Mouse (Mus musculus) spleen, postnatal 14 days (tissue): ENCODE results near the gene Aldh1l2.
"Not testable (repeated sequence)": the region's sequence is repeated elsewhere in the genome, so short reads cannot be mapped to it uniquely, and the experiment has no call there.

Source experiments
- DNase-seq, 2 experiments: peaks; one replicate each; pipeline ENCODE4 v3.0.0; 2021 to 2022; ENCODE audit warnings: low spot score in 2 of 2

Aldh1l2 gene

GRCm38 (mm10) chr10:83533910-83534283 lies at the start of gene Aldh1l2:
Gene Aldh1l2, minus strand, starts transcription at chr10:83534140.
- DNase-seq = peak in 1 of 2 experiments; percentile 15

DNA sequence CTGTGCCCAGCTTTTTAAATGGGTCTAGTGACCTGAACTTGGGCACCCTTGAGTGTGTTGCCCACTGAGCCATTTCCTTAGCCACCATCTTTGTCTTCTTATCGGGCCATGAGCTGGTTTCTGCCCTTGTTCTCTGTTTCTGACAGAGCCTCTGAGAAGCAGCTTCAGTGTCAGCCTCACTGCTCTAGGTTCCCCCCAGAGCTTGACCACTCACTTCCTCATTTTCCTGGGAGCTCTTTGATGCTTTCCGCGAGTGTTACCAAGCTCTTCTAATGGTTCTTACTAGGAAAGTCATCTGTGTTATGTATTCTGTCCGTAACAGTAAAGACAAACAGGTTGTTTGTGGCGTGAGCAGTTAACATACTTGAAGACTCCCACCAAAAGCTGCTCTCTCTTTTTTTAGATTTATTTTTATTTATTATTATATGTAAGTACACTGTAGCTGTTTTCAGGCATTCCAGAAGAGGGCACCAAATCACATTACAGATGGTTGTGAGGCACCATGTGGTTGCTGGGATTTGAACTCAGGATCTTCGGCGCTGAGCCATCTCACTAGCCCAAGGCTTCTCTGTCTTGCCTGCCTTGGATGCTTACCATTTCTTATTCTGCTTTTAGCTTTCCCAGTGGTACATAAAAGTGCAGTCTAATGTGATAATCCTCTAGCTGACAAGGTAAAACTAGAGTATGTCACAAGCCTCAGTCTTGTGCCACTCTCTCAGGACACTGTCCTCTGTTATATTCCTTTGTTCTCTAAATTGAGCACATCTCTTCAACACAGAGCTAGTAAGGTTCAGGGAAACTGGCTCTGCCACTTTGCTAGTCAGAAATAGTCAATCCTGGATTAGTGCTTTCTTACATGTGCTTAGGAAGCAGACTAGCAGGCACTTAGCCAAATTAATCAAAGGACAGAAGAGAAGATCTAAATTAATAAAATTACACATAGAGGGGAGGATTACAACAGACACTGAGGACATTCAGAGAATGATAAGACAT lies 31.8 kb upstream of the Aldh1l2 start:
- no peak for DNase-seq

GRCm38 (mm10) chr10:83563005-83563404 lies 29.1 kb upstream of the Aldh1l2 start:
- no peak for DNase-seq

- DNase-seq = no peak
Observed at GRCm38 (mm10) chr10:83545341-83545740, 11.4 kb upstream of the Aldh1l2 start.

- DNase-seq = no peak
Observed at GRCm38 (mm10) chr10:83544103-83544479, 10.2 kb upstream of the Aldh1l2 start.

- peak; percentile 83 to 92 for DNase-seq
Observed at GRCm38 (mm10) chr10:83543439-83544102, 9.6 kb upstream of the Aldh1l2 start, which contains the start of gene Washc4. Gene Washc4, plus strand, starts transcription at chr10:83543752.

DNA sequence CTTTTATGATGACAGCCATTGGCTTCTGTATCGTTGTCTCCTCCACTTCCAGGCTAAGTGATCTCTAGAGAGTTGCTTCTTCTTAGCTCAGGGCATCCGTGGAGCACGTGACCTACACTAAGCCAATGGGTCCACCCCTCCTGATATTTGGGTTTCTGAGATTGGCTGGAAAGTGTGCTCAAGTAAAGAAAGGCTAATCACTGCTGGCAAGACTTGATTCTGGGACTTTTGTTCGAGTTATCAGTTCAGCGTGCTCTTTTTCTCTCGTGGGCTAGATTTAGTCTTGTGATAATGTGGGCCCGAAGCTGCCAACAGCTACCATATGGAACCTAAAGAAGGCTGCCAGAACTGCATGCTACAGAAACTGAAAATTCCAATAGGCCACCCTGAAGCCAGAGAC lies 8.3 kb upstream of the Aldh1l2 start:
- DNase-seq = no peak

DNA sequence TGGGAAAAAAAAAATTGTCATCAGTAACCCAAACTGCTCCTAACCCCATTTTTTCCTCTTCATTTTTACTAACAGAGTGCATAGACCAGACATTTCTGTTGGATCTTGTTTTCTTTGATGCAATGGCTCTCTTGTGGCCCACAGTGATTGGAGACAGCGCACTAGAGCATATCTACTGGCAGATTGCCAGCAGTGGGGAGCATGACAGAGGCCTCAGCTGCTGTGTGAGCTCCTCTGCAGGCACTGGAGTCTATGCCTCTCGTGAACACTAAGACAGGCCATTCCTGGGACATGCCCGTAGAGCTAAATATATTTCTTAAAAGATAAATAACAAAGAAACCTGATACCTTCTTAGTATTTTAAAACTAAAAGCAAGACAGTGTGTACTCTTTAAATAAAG lies 6.2 kb upstream of the Aldh1l2 start:
- DNase-seq = no peak

DNA sequence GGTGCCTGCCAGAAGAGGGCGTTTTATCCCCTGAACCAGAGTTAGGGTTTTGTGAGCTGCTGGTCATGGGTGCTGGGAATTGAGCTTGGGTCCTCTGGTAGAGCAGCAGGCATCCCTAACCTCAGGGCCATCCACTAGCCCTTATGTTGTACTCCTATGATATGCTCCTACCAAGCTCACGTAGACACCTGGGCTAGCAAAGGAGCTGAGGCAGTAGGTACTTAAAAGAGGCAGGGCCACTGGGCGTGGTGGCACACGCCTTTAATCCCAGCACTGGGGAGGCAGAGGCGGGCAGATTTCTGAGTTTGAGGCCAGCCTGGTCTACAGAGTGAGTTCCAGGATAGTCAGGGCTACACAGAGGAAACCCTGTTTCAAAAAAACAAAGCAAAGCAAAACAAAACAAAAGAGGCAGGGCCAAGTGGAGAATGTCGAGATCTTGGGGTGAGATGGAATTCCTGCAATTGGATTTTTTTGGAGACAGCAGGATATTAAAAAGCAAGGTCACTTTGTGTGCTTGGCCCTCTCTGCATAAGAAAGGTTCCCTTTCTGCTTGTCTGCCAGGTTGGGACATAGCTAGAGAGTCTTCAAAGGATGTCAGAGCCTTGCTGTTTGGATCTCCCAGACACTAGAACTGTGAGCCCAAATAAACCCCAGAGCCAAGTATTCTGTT lies 5.5 kb upstream of the Aldh1l2 start:
- no peak for DNase-seq

DNA sequence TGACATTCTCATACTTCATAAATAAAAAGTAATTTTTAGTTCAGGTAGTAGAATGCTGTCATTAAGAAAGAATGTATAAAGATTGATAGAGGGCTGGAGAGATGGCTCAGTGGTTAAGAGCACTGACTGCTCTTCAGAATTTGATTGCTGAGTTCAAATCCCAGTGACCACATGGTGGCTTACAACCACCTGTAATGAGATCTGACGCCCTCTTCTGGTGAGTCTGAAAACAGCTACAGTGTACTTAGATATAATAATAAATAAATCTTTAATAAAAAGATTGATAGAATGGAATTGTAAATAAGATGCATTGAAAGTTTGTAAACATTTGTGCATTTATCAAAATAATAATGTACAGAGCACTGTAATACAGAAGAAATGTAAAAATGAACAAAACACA lies 2.5 kb upstream of the Aldh1l2 start:
- DNase-seq = no peak

- DNase-seq = no peak
Observed at GRCm38 (mm10) chr10:83533258-83533909, 556 bp downstream of the Aldh1l2 start.

DNA sequence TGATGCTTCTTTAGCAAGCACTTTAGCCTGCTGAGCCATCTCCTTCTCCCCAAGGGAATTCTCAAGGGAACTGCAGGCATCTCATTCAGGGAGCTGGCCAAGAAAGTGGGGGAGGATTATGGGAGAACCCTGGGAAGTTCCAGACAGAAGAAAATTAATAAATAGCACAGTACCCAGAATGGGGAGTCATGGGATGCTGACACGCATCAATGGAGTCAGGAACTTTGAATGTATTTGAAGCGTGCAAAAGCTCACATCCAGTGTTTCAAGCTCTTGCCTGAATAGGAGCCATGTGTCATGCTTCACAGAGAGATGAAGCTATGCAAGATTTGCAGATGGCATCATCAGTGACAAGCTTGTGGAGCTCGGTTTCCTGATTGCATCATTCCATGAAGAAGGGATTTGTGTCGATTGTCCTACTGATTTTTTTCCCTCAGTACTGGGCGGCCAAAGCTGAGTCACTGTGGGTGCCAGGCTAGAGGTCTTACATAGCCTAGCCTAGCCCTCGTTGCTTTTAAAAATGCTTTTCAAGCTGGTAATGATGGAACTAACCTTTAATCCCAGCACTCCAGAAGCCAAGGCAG lies 3.5 kb downstream of the Aldh1l2 start:
- no peak for DNase-seq

DNA sequence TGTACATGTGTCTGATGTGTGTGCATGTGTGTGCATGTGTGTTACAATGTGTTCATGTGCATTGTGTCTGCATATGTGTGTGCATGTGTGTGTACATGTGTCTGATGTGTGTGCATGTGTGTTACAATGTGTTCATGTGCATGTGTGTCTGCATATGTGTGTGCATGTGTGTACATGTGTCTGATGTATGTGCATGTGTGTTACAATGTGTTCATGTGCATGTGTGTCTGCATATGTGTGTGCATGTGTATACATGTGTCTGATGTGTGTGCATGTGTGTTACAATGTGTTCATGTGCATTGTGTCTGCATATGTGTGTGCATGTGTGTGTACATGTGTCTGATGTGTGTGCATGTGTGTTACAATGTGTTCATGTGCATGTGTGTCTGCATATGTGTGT lies 9.7 kb downstream of the Aldh1l2 start:
- DNase-seq = not testable (repeated sequence)

DNA sequence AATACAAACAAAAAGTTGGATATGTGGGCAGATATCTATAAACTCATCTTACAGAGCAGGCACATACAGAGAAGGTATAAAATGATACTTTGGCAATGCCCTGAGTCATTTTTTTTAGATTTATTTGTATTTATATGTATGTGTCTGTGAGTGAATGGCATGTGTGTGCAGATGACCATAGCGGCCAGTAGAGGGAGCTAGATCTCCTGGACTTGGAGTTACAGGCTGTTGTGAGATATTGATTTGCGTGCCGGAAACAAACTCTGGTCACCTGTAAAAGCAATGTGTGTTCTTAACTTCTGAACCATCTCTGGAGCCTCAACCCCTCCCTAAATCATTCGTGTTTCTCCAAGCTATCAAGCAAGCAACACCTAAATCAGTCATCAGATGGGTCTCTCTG lies 12.9 kb downstream of the Aldh1l2 start:
- DNase-seq = no peak

DNA sequence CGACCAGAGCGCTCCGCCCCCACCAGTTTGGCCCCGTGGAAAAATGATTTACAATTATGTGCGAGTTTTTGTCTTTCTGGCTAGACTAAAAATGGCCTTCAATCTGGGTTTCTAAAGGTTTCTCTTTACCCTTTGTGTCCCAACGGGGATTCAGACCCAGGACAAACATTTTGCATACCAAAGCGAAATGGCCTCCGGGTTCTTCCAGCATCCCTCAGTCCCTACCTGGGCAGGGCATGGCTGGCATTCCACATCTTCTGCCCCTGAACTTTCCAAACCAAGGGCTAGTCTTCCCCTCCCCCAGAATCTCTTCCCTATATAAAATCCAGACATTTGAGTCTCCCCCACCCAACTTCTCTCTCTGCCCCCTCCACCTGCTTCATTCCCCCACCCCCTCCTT lies 20.2 kb downstream of the Aldh1l2 start:
- no peak for DNase-seq

GRCm38 (mm10) chr10:83511304-83511703 lies 22.6 kb downstream of the Aldh1l2 start:
- no peak for DNase-seq

- peak in 1 of 2 experiments; percentile 17 for DNase-seq
Observed at GRCm38 (mm10) chr10:83508962-83509660, 24.8 kb downstream of the Aldh1l2 start.

DNA sequence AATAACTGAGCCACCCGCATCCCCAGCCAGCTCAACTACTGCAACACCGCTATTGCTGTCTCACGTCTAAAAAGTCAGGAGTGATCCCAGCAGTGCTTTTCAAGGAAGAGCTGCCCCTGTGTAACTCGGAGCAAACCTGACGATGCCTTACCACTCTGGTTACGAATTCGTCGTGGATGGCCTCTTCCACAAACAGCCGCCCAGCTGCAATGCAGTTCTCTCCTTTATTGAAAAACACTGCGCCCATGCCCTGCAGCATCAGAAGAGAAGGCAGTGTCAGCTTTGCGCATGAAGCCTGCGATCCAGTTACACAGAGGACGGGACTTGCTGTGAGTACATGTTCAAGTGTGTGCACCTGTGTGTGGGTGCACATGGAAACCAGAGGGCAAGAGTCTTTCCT lies 36.6 kb downstream of the Aldh1l2 start:
- DNase-seq = no peak

- DNase-seq = no peak
Observed at GRCm38 (mm10) chr10:83490506-83490905, 43.4 kb downstream of the Aldh1l2 start.

GRCm38 (mm10) chr10:83477286-83477685 lies 56.7 kb downstream of the Aldh1l2 start:
- no peak for DNase-seq

DNA sequence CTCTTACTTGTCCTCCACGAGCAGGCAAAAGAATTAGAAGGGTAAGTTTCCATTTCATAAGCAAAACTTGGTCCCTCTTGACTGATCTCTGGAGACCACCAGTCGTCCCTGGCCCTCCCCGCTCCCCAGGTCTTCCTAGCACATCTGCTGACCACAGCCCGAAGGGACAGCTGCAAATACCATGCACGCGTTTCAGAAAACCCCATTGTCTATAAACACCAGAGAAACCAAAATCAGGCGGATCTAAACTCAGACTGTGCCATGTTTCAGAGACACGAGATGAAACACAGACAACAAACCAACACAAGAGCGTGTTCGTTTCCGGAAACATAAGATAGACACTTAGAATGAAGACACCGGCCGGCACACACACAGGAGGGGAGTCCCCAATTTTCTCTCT lies 58.7 kb downstream of the Aldh1l2 start:
- no peak for DNase-seq
